Mouse (Mus musculus) adrenal gland, postnatal 4 days (tissue): ENCODE data around the gene Fosl2. TPM values are rescaled to one million over a fixed set of nuclear protein-coding genes. Genes with fewer than 3 reads are reported as not detected.

ENCODE experiments used
- DNase-seq, 2 experiments: peaks; one replicate each; pipeline ENCODE4 v3.0.0; 2021 to 2022; ENCODE audit warnings: low spot score in 2 of 2, mixed read lengths in 2 of 2
- long read RNA-seq, 2 experiments: library from polyadenylated mRNA; stranded (forward); transcript quantifications; one replicate each; pipeline ENCODE4 v2.0.0; 2021
- total RNA-seq, 2 experiments: library from RNA; stranded (reverse); gene quantifications; 2 replicates each; pipeline ENCODE4 v1.2.3; 2021

Gene Fosl2
- total RNA-seq = 100 to 1,000 TPM; 248 to 278 TPM
- long read RNA-seq, experiment 1, full-length matches to known transcripts = 1 of 15 reads
- long read RNA-seq, experiment 1, partial matches to known transcripts = 0 of 15 reads
- long read RNA-seq, experiment 1, other reads (novel, unspliced or antisense) = 14 of 15 reads
- long read RNA-seq, experiment 2, full-length matches to known transcripts = 8 of 66 reads
- long read RNA-seq, experiment 2, partial matches to known transcripts = 55 of 66 reads
- long read RNA-seq, experiment 2, other reads (novel, unspliced or antisense) = 3 of 66 reads

GRCm38 (mm10) chr5:32135336-32136206 lies at the start of gene Fosl2:
Fosl2 (plus strand) TSS chr5:32135801.
- DNase-seq = peak; percentile 83 to 91

GRCm38 (mm10) chr5:32085971-32086370 lies 49.6 kb upstream of the Fosl2 start:
- DNase-seq = no peak

- DNase-seq = no peak
These were observed 49.0 kb upstream of the Fosl2 start for GRCm38 (mm10) chr5:32086526-32087090.

DNA sequence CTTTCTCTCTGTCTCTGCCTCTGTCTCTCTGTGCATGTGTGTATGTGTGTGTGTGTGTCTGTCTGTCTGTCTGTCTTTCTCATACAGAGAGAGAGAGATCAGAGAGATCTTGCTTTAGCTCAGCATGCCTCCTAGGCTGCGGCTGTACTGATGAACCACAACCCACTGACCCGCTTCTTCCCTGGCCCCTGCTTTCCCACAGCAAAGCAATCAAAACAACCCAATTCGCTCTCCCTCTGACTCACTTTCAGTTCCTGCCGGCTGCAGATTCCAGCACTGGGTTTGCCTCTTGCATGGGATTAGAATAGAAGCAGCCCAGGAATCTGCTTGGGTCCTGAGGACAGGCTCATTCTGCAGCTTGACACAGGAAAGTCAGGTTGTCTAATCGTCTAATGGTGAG lies 46.1 kb upstream of the Fosl2 start:
- no peak for DNase-seq

- no peak for DNase-seq
These were observed 43.3 kb upstream of the Fosl2 start for GRCm38 (mm10) chr5:32092281-32092680.

DNA sequence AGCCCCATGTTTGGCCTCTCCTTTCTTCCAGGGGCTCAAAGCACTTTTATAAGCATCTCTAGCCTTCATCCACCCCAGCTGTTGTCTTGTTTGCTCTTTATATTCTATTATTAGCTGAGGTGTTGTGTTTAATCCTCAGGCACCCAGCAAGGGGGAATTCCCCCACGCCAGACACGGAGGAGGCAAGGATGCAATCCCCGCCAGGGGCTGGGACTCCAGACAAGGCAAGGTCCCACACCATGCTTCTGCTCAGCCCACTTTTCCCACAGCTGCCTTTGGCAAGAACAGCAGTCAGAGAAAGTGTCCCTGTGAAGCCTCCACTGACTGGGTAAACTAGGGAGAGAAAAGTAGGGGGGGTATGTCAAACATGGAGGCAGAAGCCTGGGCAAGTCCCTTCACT lies 36.9 kb upstream of the Fosl2 start:
- DNase-seq = no peak

DNA sequence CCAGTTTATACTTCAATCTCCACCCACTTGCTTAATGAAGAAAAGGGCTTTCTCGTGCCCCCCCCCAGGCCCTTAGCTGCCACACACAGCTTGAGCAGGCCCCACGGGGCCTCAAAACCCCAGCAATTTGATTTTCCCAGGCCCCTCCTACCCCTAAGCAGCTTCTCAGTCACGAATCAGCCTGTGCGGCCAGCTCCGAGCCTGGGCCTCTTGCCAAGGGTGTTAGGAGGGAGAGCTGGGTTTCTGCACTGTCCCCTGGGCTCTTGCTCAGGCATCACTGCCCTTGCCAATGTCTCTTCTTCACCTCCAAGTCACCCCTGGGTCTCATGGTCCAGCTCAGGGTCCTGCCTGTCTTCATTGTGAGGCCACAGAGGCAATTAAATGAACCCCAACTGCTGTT lies 33.1 kb upstream of the Fosl2 start:
- peak; percentile 24 to 35 for DNase-seq

DNA sequence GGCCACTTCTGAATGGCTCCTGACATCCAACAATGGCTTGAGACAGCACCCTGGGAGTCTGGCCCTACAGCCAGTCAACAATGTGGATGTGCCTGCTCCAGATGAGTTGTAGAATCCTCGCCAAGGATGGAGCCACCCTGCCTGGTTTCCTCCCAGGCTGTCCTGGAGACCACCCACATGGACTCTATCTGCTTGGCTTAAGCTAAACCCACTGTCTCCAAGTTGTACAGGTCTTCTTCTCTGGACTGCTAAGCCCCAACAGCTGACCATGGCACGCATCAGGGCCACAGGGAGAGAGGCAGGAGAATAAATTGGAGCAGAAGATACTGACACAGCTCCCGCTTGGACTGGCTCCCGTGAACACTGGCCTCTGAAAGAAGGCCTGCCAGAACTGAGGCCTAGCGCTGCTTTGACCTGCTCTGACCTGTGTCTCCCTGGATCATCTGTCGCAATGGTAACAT lies 32.6 kb upstream of the Fosl2 start:
- DNase-seq = no peak

- no peak for DNase-seq
These were observed 32.1 kb upstream of the Fosl2 start for GRCm38 (mm10) chr5:32103545-32103944.

DNA sequence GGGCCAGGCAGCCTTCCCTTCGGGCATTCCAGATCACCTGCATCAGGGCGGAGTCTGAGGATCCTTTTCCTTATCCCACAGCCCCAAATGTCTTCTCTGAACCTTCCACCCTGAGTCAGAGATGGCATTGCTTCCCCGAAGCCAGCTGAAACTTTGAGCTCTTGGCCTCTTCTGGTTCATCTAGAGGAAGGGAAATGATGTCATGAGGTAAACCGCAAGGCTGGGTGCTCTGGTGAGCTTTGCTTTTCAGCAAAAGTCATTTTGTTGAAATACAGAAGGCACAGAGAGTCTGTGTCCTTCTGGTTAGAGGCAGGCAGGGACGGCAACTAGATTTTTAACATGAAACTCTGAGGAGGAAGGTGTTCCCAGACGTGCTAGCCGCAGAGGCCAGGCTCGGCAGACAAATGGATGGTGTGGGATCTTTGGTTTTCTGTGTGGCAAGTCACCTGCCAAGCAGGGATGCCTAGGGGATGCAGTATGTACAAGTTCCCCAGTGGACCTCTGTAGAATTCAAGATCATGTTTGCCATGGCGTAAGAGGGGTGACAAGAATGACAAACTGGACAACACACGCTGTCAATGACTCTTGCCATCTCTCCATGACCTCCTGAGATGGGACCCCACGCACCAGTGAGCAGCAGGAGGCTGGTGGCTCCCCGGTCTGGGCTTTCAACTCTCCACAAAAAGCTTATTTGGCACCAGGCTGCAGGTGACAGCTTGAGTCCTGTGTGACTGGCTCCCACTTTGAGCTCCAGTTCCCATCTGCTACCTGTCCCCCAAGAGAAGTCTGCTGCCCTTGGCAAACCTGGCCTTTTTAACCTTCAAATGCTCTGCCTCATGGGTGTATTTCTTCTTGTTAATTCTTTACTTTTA lies 31.2 kb upstream of the Fosl2 start:
- DNase-seq = no peak

- DNase-seq = no peak
These were observed 29.0 kb upstream of the Fosl2 start for GRCm38 (mm10) chr5:32106473-32107140.

- no peak for DNase-seq
These were observed 24.9 kb upstream of the Fosl2 start for GRCm38 (mm10) chr5:32110651-32111050.

DNA sequence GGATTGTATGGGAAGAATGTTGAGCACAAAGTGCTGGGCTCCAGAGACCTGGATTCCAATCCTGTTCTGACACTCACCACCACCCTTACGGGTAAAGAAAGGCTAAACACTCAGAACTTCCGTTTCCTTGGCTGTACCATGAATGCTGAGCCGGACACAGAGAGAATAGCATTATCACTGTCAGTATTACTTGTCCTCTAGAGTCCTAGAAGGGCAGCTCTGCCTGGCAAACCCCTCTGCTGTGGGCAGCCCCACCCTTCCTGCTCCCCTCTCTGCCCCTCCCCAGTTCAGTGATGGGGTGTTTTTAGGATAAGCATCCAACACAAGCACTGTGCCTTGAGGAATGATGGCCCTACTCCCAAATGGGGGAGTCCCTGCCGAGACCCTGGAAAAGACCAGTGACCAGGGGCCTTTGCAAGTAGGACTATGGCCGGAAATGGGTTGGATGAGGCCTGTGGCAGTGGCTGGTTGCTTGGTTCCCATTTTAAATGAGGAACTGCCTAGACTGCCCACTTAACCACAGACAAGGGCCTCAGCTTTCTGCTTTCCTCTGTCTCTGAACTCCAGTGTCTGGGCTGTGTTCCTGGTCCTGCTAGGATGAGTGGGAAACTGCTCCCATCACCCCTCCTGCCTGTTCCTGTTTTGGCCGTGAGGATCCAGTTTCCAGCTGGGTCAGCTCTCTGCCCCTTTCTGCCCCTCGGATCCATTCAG lies 23.2 kb upstream of the Fosl2 start:
- DNase-seq = no peak

GRCm38 (mm10) chr5:32120901-32121376 lies 14.7 kb upstream of the Fosl2 start:
- no peak for DNase-seq

- DNase-seq = no peak
These were observed 13.7 kb upstream of the Fosl2 start for GRCm38 (mm10) chr5:32121936-32122335.

DNA sequence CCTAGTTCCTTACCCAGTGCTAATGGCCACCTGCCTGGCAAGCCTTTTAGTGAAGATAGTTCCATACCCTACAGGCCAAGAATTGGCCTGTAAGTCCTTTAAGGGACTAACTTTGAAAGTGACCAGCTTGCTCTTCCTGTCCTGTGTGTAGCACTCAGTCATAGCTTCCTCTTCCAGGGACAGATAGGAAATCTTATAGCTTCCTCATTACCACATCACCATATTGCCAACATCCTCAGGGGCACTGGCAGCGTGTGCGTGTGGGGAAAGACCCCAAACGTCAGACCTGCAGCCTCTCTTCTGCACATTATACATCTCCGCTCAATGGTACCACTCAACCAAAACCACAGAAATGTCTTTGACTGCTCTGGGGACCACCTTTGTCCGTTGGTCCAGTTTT lies 13.2 kb upstream of the Fosl2 start:
- no peak for DNase-seq

- no peak for DNase-seq
These were observed 10.6 kb upstream of the Fosl2 start for GRCm38 (mm10) chr5:32124957-32125356.

GRCm38 (mm10) chr5:32127226-32127625 lies 8.4 kb upstream of the Fosl2 start:
- no peak for DNase-seq

DNA sequence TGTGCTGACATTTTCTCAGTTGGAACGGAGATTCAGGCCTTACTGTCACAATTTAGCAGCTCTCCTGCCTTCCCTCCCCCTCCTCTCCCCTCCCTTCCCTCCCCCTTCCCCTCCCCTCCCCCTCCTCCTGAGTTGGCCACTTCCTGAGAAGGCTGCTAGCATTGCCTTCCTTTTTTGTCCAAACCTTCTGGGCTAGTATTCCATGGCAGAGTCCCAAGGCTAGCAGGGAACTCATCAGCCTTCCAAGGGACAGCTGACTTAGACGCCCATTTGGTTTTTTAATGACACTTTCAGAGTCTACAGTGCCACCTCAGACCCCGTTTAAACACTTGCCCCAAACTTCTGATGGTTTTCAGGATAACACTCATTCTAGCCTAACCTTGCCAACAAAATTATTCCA lies 7.7 kb upstream of the Fosl2 start:
- no peak for DNase-seq
